ENCODE assay signal across 8 mouse cellular contexts in the genomic region with DNA sequence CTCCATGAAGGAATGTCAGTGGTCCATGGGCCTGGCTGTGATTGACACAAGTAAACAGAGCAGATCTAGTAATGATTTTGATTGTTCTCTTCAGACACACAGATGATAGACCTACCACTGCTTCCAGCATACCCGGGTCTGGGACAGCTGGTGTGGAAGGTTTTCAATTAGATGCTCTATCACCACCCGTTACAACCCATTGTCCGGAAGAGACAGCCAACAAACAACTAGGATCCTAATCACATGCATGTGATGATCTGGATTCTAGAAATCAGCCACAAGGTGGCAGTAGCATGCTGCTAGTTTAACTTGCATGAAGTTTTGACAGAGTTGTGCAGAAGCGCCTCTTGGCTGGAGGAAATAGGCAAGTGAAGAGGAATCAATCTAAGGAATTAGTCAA. TPM values are rescaled to one million over a fixed set of nuclear protein-coding genes. Genes with fewer than 3 reads are reported as not detected.
DNase-seq lines count a peak whose midpoint lies in the region; ATAC-seq and TF ChIP-seq lines count a peak whose summit lies in the region.

No protein-coding gene starts in this region.

- H3K27ac ChIP-seq in intestine, embryonic 14.5 days (ENCODE audit: low read depth), result no peak overlapping the region
- no peak overlapping the region for H3K27ac ChIP-seq in intestine, embryonic 16.5 days (ENCODE audit: low read length)
- H3K27ac ChIP-seq in forebrain, postnatal 0 days (ENCODE audit: low read depth, low read length), result no peak overlapping the region
- no peak overlapping the region for H3K27ac ChIP-seq in intestine, embryonic 15.5 days
- no peak overlapping the region for H3K27ac ChIP-seq in midbrain, embryonic 16.5 days (ENCODE audit: low read length)

- no peak; the same call in 1 of the 2 replicates for ATAC-seq in intestine, embryonic 14.5 days (replicated peaks; ENCODE audit: low FRiP score, low TSS enrichment, low read depth)
- no peak for ATAC-seq in intestine, embryonic 16.5 days
- peak; percentile 78 for ATAC-seq in forebrain, postnatal 0 days
- ATAC-seq in intestine, embryonic 15.5 days, result peak; percentile 70
- peak; percentile 76 for ATAC-seq in midbrain, embryonic 16.5 days

- DNase-seq in intestine, embryonic 14.5 days (ENCODE audit: low spot score), result peak; percentile 73
- DNase-seq in brain, adult 2 months (ENCODE audit: low read depth, low spot score), result peak; percentile 86
- peak; percentile 87 for DNase-seq in forebrain, postnatal 0 days
- peak; percentile 63 to 71 for DNase-seq in left cerebral cortex, postnatal 10 days (ENCODE audit: extremely low spot score in 1 of 2, low spot score in 2 of 2)
- DNase-seq in spleen, postnatal 10 days (ENCODE audit: low spot score in 2 of 2), result peak; percentile 34 to 69

- H3K27me3 ChIP-seq in intestine, embryonic 14.5 days (replicated peaks; ENCODE audit: control insufficient read depth, insufficient read depth, low read length), result no peaks in the 10 kb centered on the region
- no peaks in the 10 kb centered on the region for H3K27me3 ChIP-seq in intestine, embryonic 16.5 days (replicated peaks; ENCODE audit: control insufficient read depth, insufficient read depth, low read length)
- H3K27me3 ChIP-seq in forebrain, postnatal 0 days (ENCODE audit: insufficient read depth, low read length), result no peaks in the 10 kb centered on the region
- no peaks in the 10 kb centered on the region for H3K27me3 ChIP-seq in intestine, embryonic 15.5 days (replicated peaks)
- H3K27me3 ChIP-seq in midbrain, embryonic 16.5 days (ENCODE audit: control insufficient read depth, insufficient read depth, low read depth, low read length), result no peaks in the 10 kb centered on the region

- no peak overlapping the region for H3K9ac ChIP-seq in intestine, embryonic 14.5 days (ENCODE audit: low read length)
- H3K9ac ChIP-seq in intestine, embryonic 16.5 days (ENCODE audit: low read depth, low read length), result no peak overlapping the region
- H3K9ac ChIP-seq in forebrain, postnatal 0 days, result no peak overlapping the region
- no peak overlapping the region for H3K9ac ChIP-seq in intestine, embryonic 15.5 days
- no peak overlapping the region for H3K9ac ChIP-seq in midbrain, embryonic 16.5 days (ENCODE audit: low read depth, low read length)

- peak; percentile 91 for TF ChIP-seq CTCF in forebrain, postnatal 0 days (IDR thresholded peaks at IDR 0.05; ENCODE audit: low read depth)

- H3K9me3 ChIP-seq in intestine, embryonic 14.5 days (ENCODE audit: control insufficient read depth, low read length), result 0 out of 2 replicates have a peak, but pooled peaks cover 2% of the 10 kb centered on the region
- H3K9me3 ChIP-seq in intestine, embryonic 16.5 days (ENCODE audit: control insufficient read depth, low read length), result 0 out of 2 replicates have a peak, but pooled peaks cover 2% of the 10 kb centered on the region
- no peaks in the 10 kb centered on the region for H3K9me3 ChIP-seq in forebrain, postnatal 0 days (ENCODE audit: low read length)
- H3K9me3 ChIP-seq in intestine, embryonic 15.5 days, result no peaks in the 10 kb centered on the region
- H3K9me3 ChIP-seq in midbrain, embryonic 16.5 days (replicated peaks; ENCODE audit: control insufficient read depth, low read length, poor library complexity, severe bottlenecking), result no peaks in the 10 kb centered on the region

- no peaks in the 10 kb centered on the region for H3K4me1 ChIP-seq in intestine, embryonic 14.5 days (replicated peaks; ENCODE audit: control insufficient read depth, insufficient read depth, low read length)
- no peaks in the 10 kb centered on the region for H3K4me1 ChIP-seq in intestine, embryonic 16.5 days (ENCODE audit: control insufficient read depth, insufficient read depth, low read length)
- H3K4me1 ChIP-seq in forebrain, postnatal 0 days (ENCODE audit: insufficient read depth), result no peaks in the 10 kb centered on the region
- no peaks in the 10 kb centered on the region for H3K4me1 ChIP-seq in intestine, embryonic 15.5 days (replicated peaks)
- no peaks in the 10 kb centered on the region for H3K4me1 ChIP-seq in midbrain, embryonic 16.5 days (ENCODE audit: control insufficient read depth, insufficient read depth, low read length)

- H3K4me2 ChIP-seq in intestine, embryonic 14.5 days (ENCODE audit: low read length), result no peak overlapping the region
- H3K4me2 ChIP-seq in intestine, embryonic 16.5 days (ENCODE audit: low read depth, low read length), result no peak overlapping the region
- no peak overlapping the region for H3K4me2 ChIP-seq in forebrain, postnatal 0 days (ENCODE audit: low read depth)
- no peak overlapping the region for H3K4me2 ChIP-seq in intestine, embryonic 15.5 days (replicated peaks)
- no peak overlapping the region for H3K4me2 ChIP-seq in midbrain, embryonic 16.5 days (ENCODE audit: low read length)

- no peak overlapping the region for H3K4me3 ChIP-seq in intestine, embryonic 14.5 days (ENCODE audit: low read depth, low read length)
- no peak overlapping the region for H3K4me3 ChIP-seq in intestine, embryonic 16.5 days (ENCODE audit: low read length)
- no peak overlapping the region for H3K4me3 ChIP-seq in forebrain, postnatal 0 days (ENCODE audit: low read depth, low read length)
- H3K4me3 ChIP-seq in intestine, embryonic 15.5 days (replicated peaks), result no peak overlapping the region
- no peak overlapping the region for H3K4me3 ChIP-seq in midbrain, embryonic 16.5 days (ENCODE audit: low read depth, low read length)

- 15% methylated on average over 4 of the region's 4 CpGs for WGBS in intestine, embryonic 14.5 days
- 13% methylated on average over 4 of the region's 4 CpGs for WGBS in intestine, embryonic 16.5 days
- 5% methylated on average over 4 of the region's 4 CpGs for WGBS in forebrain, postnatal 0 days
- WGBS in intestine, embryonic 15.5 days, result 16% methylated on average over 4 of the region's 4 CpGs
- 7% methylated on average over 4 of the region's 4 CpGs for WGBS in midbrain, embryonic 16.5 days

- intact Hi-C loops in left cerebral cortex, postnatal 10 days (cut with DNase I), result loop anchor here (5.0 kb wide), 1 partner anchor 826 kb away; no protein-coding TSS in a partner anchor

- no peaks in the 10 kb centered on the region for H3K36me3 ChIP-seq in intestine, embryonic 14.5 days (ENCODE audit: control insufficient read depth, insufficient read depth, low read length)
- H3K36me3 ChIP-seq in intestine, embryonic 16.5 days (ENCODE audit: control insufficient read depth, insufficient read depth, low read length), result no peaks in the 10 kb centered on the region
- H3K36me3 ChIP-seq in forebrain, postnatal 0 days (ENCODE audit: insufficient read depth), result no peaks in the 10 kb centered on the region
- no peaks in the 10 kb centered on the region for H3K36me3 ChIP-seq in intestine, embryonic 15.5 days
- no peaks in the 10 kb centered on the region for H3K36me3 ChIP-seq in midbrain, embryonic 16.5 days (ENCODE audit: control insufficient read depth, insufficient read depth, low read length)

RNA-seq across cellular contexts. Expression of a gene that starts 14.8 kb away (rescaled TPM):
- polyA plus RNA-seq in intestine, embryonic 14.5 days (2014; fragmentation: Nextera tagmentation; extraction: Ambion mirVana), result 0.09 and 0.16 TPM in 2 replicates
- polyA plus RNA-seq in intestine, embryonic 16.5 days (2015; fragmentation: Nextera tagmentation; extraction: Ambion mirVana), result 0.07 TPM in 1 of 2 replicates, not detected in the other
- total RNA-seq in forebrain, postnatal 0 days (2014; rRNA removed), result 0.43 and 0.69 TPM in 2 replicates
- 0.42 and 0.48 TPM in 2 replicates for polyA plus RNA-seq in forebrain, postnatal 0 days (2015; fragmentation: Nextera tagmentation; extraction: Ambion mirVana)
- polyA plus RNA-seq in intestine, embryonic 15.5 days (2015; fragmentation: Nextera tagmentation; extraction: Ambion mirVana), result 0.08 and 0.09 TPM in 2 replicates
- 1 to 10 TPM; 1.4 to 1.7 TPM for total RNA-seq in left cerebral cortex, postnatal 10 days (2021)
- polyA plus RNA-seq in midbrain, embryonic 16.5 days (2015; fragmentation: Nextera tagmentation; extraction: Ambion mirVana), result 0.43 and 0.72 TPM in 2 replicates

RNA-seq across cellular contexts. Expression of a gene that starts 16.1 kb away (rescaled TPM):
- 577 and 640 TPM in 2 replicates for polyA plus RNA-seq in intestine, embryonic 14.5 days (2014; fragmentation: Nextera tagmentation; extraction: Ambion mirVana)
- 531 and 551 TPM in 2 replicates for polyA plus RNA-seq in intestine, embryonic 16.5 days (2015; fragmentation: Nextera tagmentation; extraction: Ambion mirVana)
- total RNA-seq in forebrain, postnatal 0 days (2014; rRNA removed), result 191 and 258 TPM in 2 replicates
- 464 and 597 TPM in 2 replicates for polyA plus RNA-seq in forebrain, postnatal 0 days (2015; fragmentation: Nextera tagmentation; extraction: Ambion mirVana)
- 486 and 556 TPM in 2 replicates for polyA plus RNA-seq in intestine, embryonic 15.5 days (2015; fragmentation: Nextera tagmentation; extraction: Ambion mirVana)
- 100 to 1,000 TPM; 531 to 541 TPM for total RNA-seq in left cerebral cortex, postnatal 10 days (2021)
- polyA plus RNA-seq in midbrain, embryonic 16.5 days (2015; fragmentation: Nextera tagmentation; extraction: Ambion mirVana), result 375 and 400 TPM in 2 replicates

RNA-seq across cellular contexts. Expression of a gene that starts 28.6 kb away (rescaled TPM):
- polyA plus RNA-seq in intestine, embryonic 14.5 days (2014; fragmentation: Nextera tagmentation; extraction: Ambion mirVana), result 19.1 and 23.4 TPM in 2 replicates
- 15.5 and 18.0 TPM in 2 replicates for polyA plus RNA-seq in intestine, embryonic 16.5 days (2015; fragmentation: Nextera tagmentation; extraction: Ambion mirVana)
- total RNA-seq in forebrain, postnatal 0 days (2014; rRNA removed), result 27.1 and 37.5 TPM in 2 replicates
- 34.2 and 39.3 TPM in 2 replicates for polyA plus RNA-seq in forebrain, postnatal 0 days (2015; fragmentation: Nextera tagmentation; extraction: Ambion mirVana)
- polyA plus RNA-seq in intestine, embryonic 15.5 days (2015; fragmentation: Nextera tagmentation; extraction: Ambion mirVana), result 19.7 and 23.1 TPM in 2 replicates
- 10 to 100 TPM; 34.5 to 37.9 TPM for total RNA-seq in left cerebral cortex, postnatal 10 days (2021)
- 31.8 and 37.2 TPM in 2 replicates for polyA plus RNA-seq in midbrain, embryonic 16.5 days (2015; fragmentation: Nextera tagmentation; extraction: Ambion mirVana)

RNA-seq across cellular contexts. Expression of a gene that starts 28.7 kb away (rescaled TPM):
- 94.8 and 109 TPM in 2 replicates for polyA plus RNA-seq in intestine, embryonic 14.5 days (2014; fragmentation: Nextera tagmentation; extraction: Ambion mirVana)
- 70.6 and 81.1 TPM in 2 replicates for polyA plus RNA-seq in intestine, embryonic 16.5 days (2015; fragmentation: Nextera tagmentation; extraction: Ambion mirVana)
- total RNA-seq in forebrain, postnatal 0 days (2014; rRNA removed), result 62.6 and 63.5 TPM in 2 replicates
- polyA plus RNA-seq in forebrain, postnatal 0 days (2015; fragmentation: Nextera tagmentation; extraction: Ambion mirVana), result 66.3 and 77.8 TPM in 2 replicates
- 85.7 and 90.1 TPM in 2 replicates for polyA plus RNA-seq in intestine, embryonic 15.5 days (2015; fragmentation: Nextera tagmentation; extraction: Ambion mirVana)
- total RNA-seq in left cerebral cortex, postnatal 10 days (2021), result 10 to 100 TPM; 54.8 to 63.6 TPM
- 86.7 and 89.1 TPM in 2 replicates for polyA plus RNA-seq in midbrain, embryonic 16.5 days (2015; fragmentation: Nextera tagmentation; extraction: Ambion mirVana)

RNA-seq across cellular contexts. Expression of a gene that starts 43.9 kb away (rescaled TPM):
- polyA plus RNA-seq in intestine, embryonic 14.5 days (2014; fragmentation: Nextera tagmentation; extraction: Ambion mirVana), result 65.7 and 71.7 TPM in 2 replicates
- polyA plus RNA-seq in intestine, embryonic 16.5 days (2015; fragmentation: Nextera tagmentation; extraction: Ambion mirVana), result 43.2 and 46.1 TPM in 2 replicates
- total RNA-seq in forebrain, postnatal 0 days (2014; rRNA removed), result 13.1 and 19.8 TPM in 2 replicates
- 26.7 and 35.4 TPM in 2 replicates for polyA plus RNA-seq in forebrain, postnatal 0 days (2015; fragmentation: Nextera tagmentation; extraction: Ambion mirVana)
- 43.7 and 47.1 TPM in 2 replicates for polyA plus RNA-seq in intestine, embryonic 15.5 days (2015; fragmentation: Nextera tagmentation; extraction: Ambion mirVana)
- total RNA-seq in left cerebral cortex, postnatal 10 days (2021), result 10 to 100 TPM; 48.2 to 60.9 TPM
- 37.4 and 38.9 TPM in 2 replicates for polyA plus RNA-seq in midbrain, embryonic 16.5 days (2015; fragmentation: Nextera tagmentation; extraction: Ambion mirVana)

Comparison
In these comparisons a context has a peak if more than half of its experiments do, and no peak if none do; other contexts are left out.
1. ATAC-seq: peak in forebrain, postnatal 0 days (single experiment), intestine, embryonic 15.5 days (single experiment) and midbrain, embryonic 16.5 days (single experiment); none in intestine, embryonic 14.5 days (single experiment) and intestine, embryonic 16.5 days (single experiment).
2. Peak in every context shown above with its lines, with median percentiles within 50 percentile points of each other: DNase-seq.